ENCODE assay signal across 28 mouse cellular contexts in the genomic region with DNA sequence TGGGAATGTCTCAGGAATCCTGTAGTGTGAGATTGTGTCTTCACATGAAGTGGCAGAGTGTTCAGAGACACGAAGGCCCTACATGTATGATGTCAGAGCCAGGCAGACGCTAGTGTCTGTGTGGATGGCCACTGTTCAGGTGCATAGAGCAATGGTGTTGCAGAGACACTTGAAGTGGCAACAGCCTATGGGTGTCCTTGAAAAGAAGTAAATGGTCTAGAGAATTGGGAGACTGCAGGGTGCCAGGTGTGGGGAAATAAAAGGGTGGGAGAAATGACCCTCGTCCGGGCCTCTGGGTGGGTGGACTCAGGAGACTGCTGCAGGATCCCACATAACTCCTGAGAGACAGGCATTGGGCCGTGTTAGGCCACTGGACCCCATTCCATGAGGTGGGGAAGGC.
"Had no signal": no experiment of that assay in that cellular context is flagged by ENCODE, and none has a peak within 500 bp of the region (broad histone marks: within the 10 kb centered on the region; RNA-seq: fewer than 3 reads in every experiment).

No protein-coding gene starts in this region.

- H3K9me3 ChIP-seq: embryonic facial prominence, embryonic 10.5 days; embryonic facial prominence, embryonic 12.5 days; embryonic facial prominence, embryonic 13.5 days; embryonic facial prominence, embryonic 15.5 days; forebrain, embryonic 10.5 days; forebrain, embryonic 12.5 days; forebrain, embryonic 13.5 days; forebrain, embryonic 15.5 days had no signal

- H3K36me3 ChIP-seq: embryonic facial prominence, embryonic 10.5 days; embryonic facial prominence, embryonic 12.5 days; embryonic facial prominence, embryonic 13.5 days; embryonic facial prominence, embryonic 15.5 days; forebrain, embryonic 10.5 days; forebrain, embryonic 12.5 days; forebrain, embryonic 15.5 days had no signal

- H3K27ac ChIP-seq: embryonic facial prominence, embryonic 10.5 days; embryonic facial prominence, embryonic 12.5 days; embryonic facial prominence, embryonic 13.5 days; embryonic facial prominence, embryonic 15.5 days; forebrain, embryonic 10.5 days; forebrain, embryonic 12.5 days; forebrain, embryonic 13.5 days; forebrain, embryonic 15.5 days; gastrocnemius, adult 2 months; heart, adult 2 months had no signal

- H3K9ac ChIP-seq: embryonic facial prominence, embryonic 12.5 days; embryonic facial prominence, embryonic 13.5 days; embryonic facial prominence, embryonic 15.5 days; forebrain, embryonic 12.5 days; forebrain, embryonic 13.5 days; forebrain, embryonic 15.5 days; forebrain, postnatal 0 days had no signal

- H3K4me3 ChIP-seq: embryonic facial prominence, embryonic 10.5 days; embryonic facial prominence, embryonic 12.5 days; embryonic facial prominence, embryonic 13.5 days; embryonic facial prominence, embryonic 15.5 days; erythroblast, embryonic 14.5 days; forebrain, embryonic 10.5 days; forebrain, embryonic 12.5 days; forebrain, embryonic 13.5 days; forebrain, embryonic 15.5 days; gastrocnemius, adult 2 months; heart, adult 2 months had no signal

- H3K4me2 ChIP-seq: embryonic facial prominence, embryonic 12.5 days; embryonic facial prominence, embryonic 13.5 days; embryonic facial prominence, embryonic 15.5 days; forebrain, embryonic 12.5 days; forebrain, embryonic 13.5 days; forebrain, embryonic 15.5 days had no signal

- H3K4me1 ChIP-seq: embryonic facial prominence, embryonic 12.5 days had no signal

- ATAC-seq: forebrain, embryonic 13.5 days; forebrain, embryonic 14.5 days; forebrain, embryonic 15.5 days; forebrain, embryonic 16.5 days; forebrain, postnatal 0 days had no signal

- H3K27me3 ChIP-seq: embryonic facial prominence, embryonic 12.5 days; embryonic facial prominence, embryonic 13.5 days; embryonic facial prominence, embryonic 15.5 days; forebrain, embryonic 12.5 days; forebrain, embryonic 13.5 days; forebrain, embryonic 15.5 days had no signal

- DNase-seq: cerebellum, adult 2 months; cerebellum, adult 8-10 months; cerebellum, adult 9-10 months; cerebellum, adult 9-11 months; cerebellum, postnatal 10 days; cerebellum, postnatal 14 days; cerebellum, postnatal 25 days; cerebellum, postnatal 36 days; embryo, embryonic 11 days; forebrain, postnatal 0 days; gastrocnemius, adult 2 months; gastrocnemius, postnatal 10 days; gastrocnemius, postnatal 14 days; gastrocnemius, postnatal 25 days; gastrocnemius, postnatal 36 days; heart, adult 18-20 months; heart, adult 2 months had no signal
